Mouse (Mus musculus): ENCODE measurements around the gene Nin. TPM values are rescaled to one million over a fixed set of nuclear protein-coding genes. Genes with fewer than 3 reads are reported as not detected.
A peak's percentile ranks its signal among the peaks of the same experiment; 100 is the strongest.

Nin gene
- total and polyA plus RNA-seq, 2 experiments: 1.1 to 2.1 TPM

- Histone ChIP-seq H3K9ac (ENCODE audit: low read depth, low read length) (no peak overlapping the region), H3K27me3 (ENCODE audit: control insufficient read depth, insufficient read depth, low read length) (no peaks in the 10 kb centered on the region), H3K36me3 (ENCODE audit: control insufficient read depth, insufficient read depth, low read length) (no peaks in the 10 kb centered on the region), H3K4me1 (ENCODE audit: control insufficient read depth, insufficient read depth, low read length) (no peaks in the 10 kb centered on the region; the same call in 1 of the 2 replicates), H3K27ac (replicated peaks; ENCODE audit: insufficient read depth, low read depth, low read length) (no peak overlapping the region), H3K79me2 (ENCODE audit: control insufficient read depth, insufficient read depth, low read length) (no peaks in the 10 kb centered on the region), H3K4me3 (ENCODE audit: insufficient read depth, low read depth, low read length) (no peak overlapping the region)
- 92% methylated on average over 5 of the region's 5 CpGs for WGBS
- DNase-seq (ENCODE audit: extremely low read depth, low read depth, low spot score): no peak
- no peak for TF ChIP-seq CTCF (IDR thresholded peaks at IDR 0.05; ENCODE audit: low read depth, low read length)
- TF ChIP-seq POLR2A (IDR thresholded peaks at IDR 0.05; ENCODE audit: extremely low read depth, insufficient read depth, low read length): no peak
Measured at GRCm38 (mm10) chr12:70140993-70141576, 27.6 kb upstream of the Nin start.

- 90% methylated on average over 5 of the region's 5 CpGs for WGBS
- H3K36me3 ChIP-seq (ENCODE audit: control insufficient read depth, insufficient read depth, low read length): no peaks in the 10 kb centered on the region
- peak; percentile 19 for DNase-seq (ENCODE audit: extremely low read depth, low read depth, low spot score)
Measured at GRCm38 (mm10) chr12:70140542-70140941, 27.0 kb upstream of the Nin start.

GRCm38 (mm10) chr12:70139871-70140270 is 26.4 kb upstream of the Nin start:
- Histone ChIP-seq H3K27me3 (ENCODE audit: control insufficient read depth, insufficient read depth, low read length) (no peaks in the 10 kb centered on the region), H3K4me1 (ENCODE audit: control insufficient read depth, insufficient read depth, low read length) (no peaks in the 10 kb centered on the region; the same call in 1 of the 2 replicates), H3K4me3 (ENCODE audit: insufficient read depth, low read depth, low read length) (no peak overlapping the region), H3K27ac (replicated peaks; ENCODE audit: insufficient read depth, low read depth, low read length) (no peak overlapping the region), H3K9ac (ENCODE audit: low read depth, low read length) (no peak overlapping the region), H3K79me2 (ENCODE audit: control insufficient read depth, insufficient read depth, low read length) (no peaks in the 10 kb centered on the region), H3K36me3 (ENCODE audit: control insufficient read depth, insufficient read depth, low read length) (no peaks in the 10 kb centered on the region)
- 76% methylated on average over 4 of the region's 4 CpGs for WGBS
- TF ChIP-seq CTCF (IDR thresholded peaks at IDR 0.05; ENCODE audit: low read depth, low read length) (no peak), POLR2A (IDR thresholded peaks at IDR 0.05; ENCODE audit: extremely low read depth, insufficient read depth, low read length) (no peak)
- DNase-seq (ENCODE audit: extremely low read depth, low read depth, low spot score): no peak

More at GRCm38 (mm10) chr12:70140542-70140941, 27.0 kb upstream of the Nin start:
- H3K4me1 ChIP-seq (ENCODE audit: control insufficient read depth, insufficient read depth, low read length): no peaks in the 10 kb centered on the region; the same call in 1 of the 2 replicates
- no peaks in the 10 kb centered on the region for H3K79me2 ChIP-seq (ENCODE audit: control insufficient read depth, insufficient read depth, low read length)
- H3K4me3 ChIP-seq (ENCODE audit: insufficient read depth, low read depth, low read length): no peak overlapping the region
- no peaks in the 10 kb centered on the region for H3K27me3 ChIP-seq (ENCODE audit: control insufficient read depth, insufficient read depth, low read length)
- H3K27ac ChIP-seq (replicated peaks; ENCODE audit: insufficient read depth, low read depth, low read length): no peak overlapping the region
- H3K9ac ChIP-seq (ENCODE audit: low read depth, low read length): no peak overlapping the region
- TF ChIP-seq POLR2A (IDR thresholded peaks at IDR 0.05; ENCODE audit: extremely low read depth, insufficient read depth, low read length): no peak
- TF ChIP-seq CTCF (IDR thresholded peaks at IDR 0.05; ENCODE audit: low read depth, low read length): no peak

GRCm38 (mm10) chr12:70137626-70138025 is 24.1 kb upstream of the Nin start:
- H3K79me2 ChIP-seq (ENCODE audit: control insufficient read depth, insufficient read depth, low read length): no peaks in the 10 kb centered on the region
- 76% methylated on average over 9 of the region's 9 CpGs for WGBS
- DNase-seq (ENCODE audit: extremely low read depth, low read depth, low spot score): no peak
- no peaks in the 10 kb centered on the region for H3K36me3 ChIP-seq (ENCODE audit: control insufficient read depth, insufficient read depth, low read length)
- no peak overlapping the region for H3K27ac ChIP-seq (replicated peaks; ENCODE audit: insufficient read depth, low read depth, low read length)
- H3K4me1 ChIP-seq (ENCODE audit: control insufficient read depth, insufficient read depth, low read length): no peaks in the 10 kb centered on the region
- H3K27me3 ChIP-seq (ENCODE audit: control insufficient read depth, insufficient read depth, low read length): no peaks in the 10 kb centered on the region
- no peak overlapping the region for H3K4me3 ChIP-seq (ENCODE audit: insufficient read depth, low read depth, low read length)
- no peak for TF ChIP-seq CTCF (IDR thresholded peaks at IDR 0.05; ENCODE audit: low read depth, low read length)
- no peak for TF ChIP-seq POLR2A (IDR thresholded peaks at IDR 0.05; ENCODE audit: extremely low read depth, insufficient read depth, low read length)
- no peak overlapping the region for H3K9ac ChIP-seq (ENCODE audit: low read depth, low read length)

- no peak overlapping the region for H3K4me3 ChIP-seq (ENCODE audit: insufficient read depth, low read depth, low read length)
- H3K36me3 ChIP-seq (ENCODE audit: control insufficient read depth, insufficient read depth, low read length): no peaks in the 10 kb centered on the region
- 95% methylated on average over 4 of the region's 4 CpGs for WGBS
- TF ChIP-seq POLR2A (IDR thresholded peaks at IDR 0.05; ENCODE audit: extremely low read depth, insufficient read depth, low read length): no peak
- TF ChIP-seq CTCF (IDR thresholded peaks at IDR 0.05; ENCODE audit: low read depth, low read length): no peak
- H3K79me2 ChIP-seq (ENCODE audit: control insufficient read depth, insufficient read depth, low read length): no peaks in the 10 kb centered on the region
- DNase-seq (ENCODE audit: extremely low read depth, low read depth, low spot score): no peak
- H3K4me1 ChIP-seq (ENCODE audit: control insufficient read depth, insufficient read depth, low read length): no peaks in the 10 kb centered on the region
- H3K27me3 ChIP-seq (ENCODE audit: control insufficient read depth, insufficient read depth, low read length): no peaks in the 10 kb centered on the region
- no peak overlapping the region for H3K9ac ChIP-seq (ENCODE audit: low read depth, low read length)
- no peak overlapping the region for H3K27ac ChIP-seq (replicated peaks; ENCODE audit: insufficient read depth, low read depth, low read length)
Measured at GRCm38 (mm10) chr12:70137095-70137494, 23.6 kb upstream of the Nin start.

GRCm38 (mm10) chr12:70136185-70136756 is 22.8 kb upstream of the Nin start:
- H3K27ac ChIP-seq (replicated peaks; ENCODE audit: insufficient read depth, low read depth, low read length): no peak overlapping the region
- H3K4me1 ChIP-seq (ENCODE audit: control insufficient read depth, insufficient read depth, low read length): no peaks in the 10 kb centered on the region
- H3K9ac ChIP-seq (ENCODE audit: low read depth, low read length): no peak overlapping the region
- no peaks in the 10 kb centered on the region for H3K79me2 ChIP-seq (ENCODE audit: control insufficient read depth, insufficient read depth, low read length)
- H3K27me3 ChIP-seq (ENCODE audit: control insufficient read depth, insufficient read depth, low read length): no peaks in the 10 kb centered on the region
- DNase-seq (ENCODE audit: extremely low read depth, low read depth, low spot score): peak; percentile 25
- TF ChIP-seq CTCF (IDR thresholded peaks at IDR 0.05; ENCODE audit: low read depth, low read length) (no peak), POLR2A (IDR thresholded peaks at IDR 0.05; ENCODE audit: extremely low read depth, insufficient read depth, low read length) (no peak)
- H3K36me3 ChIP-seq (ENCODE audit: control insufficient read depth, insufficient read depth, low read length): no peaks in the 10 kb centered on the region
- H3K4me3 ChIP-seq (ENCODE audit: insufficient read depth, low read depth, low read length): no peak overlapping the region
- 69% methylated on average over 12 of the region's 12 CpGs for WGBS
